Mouse (Mus musculus): Measurements from ENCODE around the gene Tceal1.

Gene Tceal1

GRCm38 (mm10) chrX:136755464-136755863, 47.7 kb downstream of the Tceal1 start:
- no peak for DNase-seq (ENCODE audit: low spot score in 2 of 2)
